Mouse (Mus musculus) kidney, embryonic 15.5 days (tissue): Measurements from ENCODE around the gene Arxes1. TPM values are rescaled to one million over a fixed set of nuclear protein-coding genes. Genes with fewer than 3 reads are reported as not detected.
"Not testable (repeated sequence)": the region's sequence is repeated elsewhere in the genome, so short reads cannot be mapped to it uniquely, and the experiment has no call there.

Experiments
- ATAC-seq: fragments of 200-750 bp; cut with Nextera tagmentation; replicated peaks from 2 replicates; pipeline ENCODE4 v1.8.0; 2017; ENCODE audit warnings: moderate TSS enrichment; ENCODE audit not compliant: low FRiP score
- H3K27ac ChIP-seq: fragments of 300-500 bp; sonication (generic); 2 replicates; pipeline ENCODE4 v1.5.1; 2015; ENCODE audit warnings: mild to moderate bottlenecking, inconsistent platforms
- H3K27me3 ChIP-seq: fragments of 300-500 bp; sonication (generic); 2 replicates; pipeline ENCODE4 v1.6.1; 2015; ENCODE audit warnings: inconsistent platforms
- H3K36me3 ChIP-seq: fragments of 300-500 bp; sonication (generic); 2 replicates; pipeline ENCODE4 v1.6.1; 2015; ENCODE audit warnings: inconsistent platforms
- H3K4me1 ChIP-seq: fragments of 300-500 bp; sonication (generic); 2 replicates; pipeline ENCODE4 v1.6.1; 2015; ENCODE audit warnings: inconsistent platforms
- H3K4me2 ChIP-seq: fragments of 300-500 bp; sonication (generic); 2 replicates; pipeline ENCODE4 v1.6.1; 2015; ENCODE audit warnings: moderate library complexity, mild to moderate bottlenecking, inconsistent platforms
- H3K4me3 ChIP-seq: fragments of 300-500 bp; sonication (generic); replicated peaks from 2 replicates; pipeline ENCODE4 v1.5.1; 2015; ENCODE audit warnings: mild to moderate bottlenecking, inconsistent platforms
- H3K9ac ChIP-seq: fragments of 300-500 bp; sonication (generic); 2 replicates; pipeline ENCODE4 v1.6.1; 2015; ENCODE audit warnings: mild to moderate bottlenecking, inconsistent platforms
- H3K9me3 ChIP-seq: fragments of 300-500 bp; sonication (generic); replicated peaks from 2 replicates; pipeline ENCODE4 v1.6.1; 2016; ENCODE audit warnings: inconsistent platforms
- WGBS: fragments of 180-500 bp; shearing (Covaris S2); methylation state at CpG from one replicate; pipeline ENCODE4 v1.1.7; 2015; ENCODE audit warnings: mixed read lengths; 5-methylcytosine and 5-hydroxymethylcytosine counted together
- polyA plus RNA-seq: library from polyadenylated mRNA; unstranded; fragments of >200 nt; fragmentation: Nextera tagmentation; extraction: Ambion mirVana; gene quantifications from 2 replicates; pipeline ENCODE4 v1.2.1, GENCODE M21; 2015

The Arxes1 gene
- 35.3 and 37.4 TPM in 2 replicates for polyA plus RNA-seq

DNA sequence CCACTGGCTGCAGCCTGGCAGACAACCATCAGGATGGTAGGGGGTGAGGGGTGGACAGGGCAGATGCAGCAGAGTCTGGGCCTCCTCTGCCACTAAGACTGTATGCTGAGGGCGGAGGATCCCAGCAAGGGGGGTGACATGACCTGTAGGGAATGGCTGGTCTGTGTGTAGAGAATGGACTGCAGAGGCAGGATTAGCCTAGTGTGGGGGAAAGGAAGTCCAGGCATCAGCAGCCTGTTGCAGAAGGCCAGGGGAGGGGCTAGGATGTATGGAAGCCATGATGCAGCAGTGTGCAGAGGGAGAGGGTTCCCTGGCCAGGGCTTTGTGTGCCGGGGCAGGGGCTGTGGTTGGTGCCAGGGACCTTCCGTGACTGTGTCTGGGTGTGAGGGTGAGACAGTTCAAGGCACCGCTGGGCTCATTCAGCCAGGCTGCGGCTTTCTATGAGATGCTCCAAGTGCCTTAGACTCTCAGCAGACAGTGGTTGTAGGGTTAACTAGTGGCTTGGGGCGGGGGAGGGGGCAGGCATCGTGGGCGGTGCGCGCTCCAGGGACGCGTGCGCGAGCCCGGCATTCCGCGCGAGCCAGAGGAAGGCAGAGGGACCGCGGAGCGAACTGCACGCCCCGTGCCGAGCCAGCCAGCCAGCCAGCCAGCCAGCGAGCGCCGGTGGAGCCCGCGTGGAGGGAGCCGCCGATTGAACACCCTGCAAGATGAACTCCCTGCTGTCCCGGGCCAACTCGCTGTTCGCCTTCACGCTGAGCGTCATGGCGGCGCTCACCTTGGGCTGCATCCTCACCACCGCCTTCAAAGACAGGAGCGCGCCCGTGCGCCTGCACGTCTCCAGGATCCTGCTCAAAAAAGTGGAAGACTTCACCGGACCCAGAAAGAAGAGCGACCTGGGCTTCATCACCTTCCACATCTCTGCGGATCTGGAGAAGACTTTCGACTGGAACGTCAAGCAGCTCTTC lies at the start of gene Arxes1:
TSS of gene Arxes1 (plus strand) at position 569 of the 965 bp plus-strand sequence.
- not testable (repeated sequence) for H3K27ac ChIP-seq, H3K36me3 ChIP-seq, H3K9me3 ChIP-seq, H3K4me1 ChIP-seq, H3K9ac ChIP-seq
- Histone ChIP-seq H3K27me3 (peaks cover 16% of the 10 kb centered on the region), H3K4me3 (peak within 1 kb of the TSS; percentile 27), H3K4me2 (peak within 1 kb of the TSS; percentile 46)
- peak; percentile 95 for ATAC-seq
- 35% methylated on average over 1 of the region's 49 CpGs for WGBS

DNA sequence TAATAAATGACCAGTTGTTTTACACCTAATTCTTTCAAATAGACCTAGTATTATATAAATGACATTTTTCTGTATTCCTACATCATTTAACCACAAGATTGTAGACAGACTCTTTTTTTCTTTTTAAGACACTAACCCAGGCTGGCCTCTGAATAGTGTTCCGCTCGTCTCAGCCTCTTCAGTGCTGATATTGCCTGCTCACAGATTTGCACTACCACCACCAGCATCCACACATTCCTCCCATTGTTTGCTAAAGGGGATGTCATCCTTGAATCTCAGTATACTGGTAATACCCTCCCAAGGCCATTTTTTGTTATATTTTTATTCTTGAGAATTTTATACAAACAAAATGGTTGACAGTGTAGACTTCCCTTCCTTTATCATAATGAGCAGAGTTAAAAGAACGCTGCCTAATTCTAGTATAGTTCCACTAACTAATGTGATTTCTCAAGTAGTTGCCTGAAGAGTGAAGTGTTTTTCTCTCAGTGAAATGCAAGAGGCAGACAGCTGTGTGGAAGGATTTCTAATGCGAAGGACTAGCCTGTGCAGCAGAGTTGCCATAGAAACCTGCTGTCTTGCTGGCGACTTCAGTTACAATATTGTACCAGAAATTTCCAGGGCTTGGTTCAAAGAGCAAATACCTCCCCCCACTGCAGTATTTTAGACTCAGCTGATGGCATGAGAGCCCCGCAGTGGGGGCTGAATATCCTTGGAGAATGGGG lies 48.5 kb upstream of the Arxes1 start:
- Histone ChIP-seq H3K27ac (no peak overlapping the region), H3K4me1 (no peaks in the 10 kb centered on the region), H3K4me3 (no peak overlapping the region), H3K9me3 (no peaks in the 10 kb centered on the region), H3K27me3 (0 out of 2 replicates have a peak, but pooled peaks cover 2% of the 10 kb centered on the region), H3K9ac (no peak overlapping the region), H3K36me3 (0 out of 2 replicates have a peak, but pooled peaks cover 3% of the 10 kb centered on the region), H3K4me2 (no peak overlapping the region)
- no peak for ATAC-seq
- 73% methylated on average over 6 of the region's 6 CpGs for WGBS

DNA sequence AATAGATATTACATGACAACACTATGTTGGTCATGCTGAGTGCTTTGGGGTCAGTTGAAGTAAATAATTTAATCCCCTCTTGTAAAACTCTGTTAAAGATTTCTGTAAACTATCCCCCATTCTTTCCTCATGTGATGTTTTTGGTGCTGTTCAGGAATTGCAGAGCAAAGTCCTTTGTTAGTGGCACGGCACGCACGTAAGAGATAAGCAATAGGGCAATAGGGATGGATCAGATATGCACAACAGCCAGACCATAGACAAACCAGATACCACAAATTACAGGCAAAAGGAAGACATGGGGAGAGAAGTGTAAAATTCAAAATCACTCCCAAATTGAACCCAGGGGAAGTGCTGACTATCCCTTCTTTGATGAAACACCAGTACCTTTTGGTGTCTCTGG lies 46.9 kb upstream of the Arxes1 start:
- no peaks in the 10 kb centered on the region for H3K9me3 ChIP-seq
- no peak overlapping the region for H3K4me3 ChIP-seq
- no peaks in the 10 kb centered on the region for H3K36me3 ChIP-seq
- no peaks in the 10 kb centered on the region for H3K4me1 ChIP-seq
- H3K4me2 ChIP-seq: no peak overlapping the region
- 0 out of 2 replicates have a peak, but pooled peaks cover 3% of the 10 kb centered on the region for H3K27me3 ChIP-seq
- ATAC-seq: no peak
- no peak overlapping the region for H3K9ac ChIP-seq
- H3K27ac ChIP-seq: no peak overlapping the region
- 89% methylated on average over 3 of the region's 3 CpGs for WGBS

DNA sequence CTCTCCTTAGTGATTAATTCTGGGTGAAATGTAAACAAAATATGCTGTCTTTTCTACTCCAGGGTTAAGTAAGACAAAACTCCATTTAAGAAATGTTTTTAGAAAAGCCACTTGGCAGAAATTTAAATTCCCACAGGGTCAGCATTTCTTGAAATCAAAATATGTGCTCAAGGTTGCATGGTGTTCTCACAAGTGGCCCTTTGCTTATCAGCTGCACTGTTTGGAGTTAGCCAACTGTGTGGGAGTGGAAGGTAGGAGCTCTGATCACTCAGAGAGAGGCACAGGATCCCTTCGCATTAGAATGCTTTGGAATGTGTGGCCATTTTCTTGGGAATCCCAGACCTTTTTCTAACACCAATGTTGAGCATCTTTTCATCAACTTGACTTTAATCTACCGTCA lies 42.5 kb upstream of the Arxes1 start:
- Histone ChIP-seq H3K4me2 (no peak overlapping the region), H3K9me3 (no peaks in the 10 kb centered on the region), H3K27ac (no peak overlapping the region), H3K36me3 (no peaks in the 10 kb centered on the region), H3K9ac (no peak overlapping the region), H3K27me3 (0 out of 2 replicates have a peak, but pooled peaks cover 3% of the 10 kb centered on the region), H3K4me1 (no peaks in the 10 kb centered on the region), H3K4me3 (no peak overlapping the region)
- 72% methylated on average over 2 of the region's 2 CpGs for WGBS
- ATAC-seq: no peak

DNA sequence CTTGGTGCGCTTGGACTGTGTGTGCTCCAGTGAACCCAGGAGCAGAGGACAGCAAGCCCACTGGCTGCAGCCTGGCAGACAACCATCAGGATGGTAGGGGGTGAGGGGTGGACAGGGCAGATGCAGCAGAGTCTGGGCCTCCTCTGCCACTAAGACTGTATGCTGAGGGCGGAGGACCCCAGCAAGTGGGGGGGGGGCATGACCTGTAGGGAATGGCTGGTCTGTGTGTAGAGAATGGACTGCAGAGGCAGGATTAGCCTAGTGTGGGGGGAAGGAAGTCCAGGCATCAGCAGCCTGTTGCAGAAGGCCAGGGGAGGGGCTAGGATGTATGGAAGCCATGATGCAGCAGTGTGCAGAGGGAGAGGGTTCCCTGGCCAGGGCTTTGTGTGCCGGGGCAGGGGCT lies 40.0 kb upstream of the Arxes1 start:
- H3K27me3 ChIP-seq, H3K4me2 ChIP-seq, H3K9me3 ChIP-seq, H3K36me3 ChIP-seq, H3K27ac ChIP-seq, H3K4me1 ChIP-seq, H3K9ac ChIP-seq, H3K4me3 ChIP-seq: not testable (repeated sequence)
- WGBS: 39% methylated on average over 2 of the region's 3 CpGs
- ATAC-seq: peak; percentile 95

DNA sequence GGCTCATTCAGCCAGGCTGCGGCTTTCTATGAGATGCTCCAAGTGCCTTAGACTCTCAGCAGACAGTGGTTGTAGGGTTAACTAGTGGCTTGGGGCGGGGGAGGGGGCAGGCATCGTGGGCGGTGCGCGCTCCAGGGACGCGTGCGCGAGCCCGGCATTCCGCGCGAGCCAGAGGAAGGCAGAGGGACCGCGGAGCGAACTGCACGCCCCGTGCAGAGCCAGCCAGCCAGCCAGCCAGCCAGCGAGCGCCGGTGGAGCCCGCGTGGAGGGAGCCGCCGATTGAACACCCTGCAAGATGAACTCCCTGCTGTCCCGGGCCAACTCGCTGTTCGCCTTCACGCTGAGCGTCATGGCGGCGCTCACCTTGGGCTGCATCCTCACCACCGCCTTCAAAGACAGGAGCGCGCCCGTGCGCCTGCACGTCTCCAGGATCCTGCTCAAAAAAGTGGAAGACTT lies 39.5 kb upstream of the Arxes1 start, which contains the start of gene Arxes2:
TSS of gene Arxes2 (plus strand) at position 161 of the 456 bp plus-strand sequence.
- not testable (repeated sequence) for H3K4me1 ChIP-seq, H3K36me3 ChIP-seq, H3K27ac ChIP-seq, H3K27me3 ChIP-seq, H3K9me3 ChIP-seq, H3K9ac ChIP-seq
- ATAC-seq: peak; percentile 97
- Histone ChIP-seq H3K4me3 (peak within 1 kb of the TSS; percentile 34), H3K4me2 (peak within 1 kb of the TSS; percentile 49)
- WGBS: 9% methylated on average over 10 of the region's 39 CpGs

DNA sequence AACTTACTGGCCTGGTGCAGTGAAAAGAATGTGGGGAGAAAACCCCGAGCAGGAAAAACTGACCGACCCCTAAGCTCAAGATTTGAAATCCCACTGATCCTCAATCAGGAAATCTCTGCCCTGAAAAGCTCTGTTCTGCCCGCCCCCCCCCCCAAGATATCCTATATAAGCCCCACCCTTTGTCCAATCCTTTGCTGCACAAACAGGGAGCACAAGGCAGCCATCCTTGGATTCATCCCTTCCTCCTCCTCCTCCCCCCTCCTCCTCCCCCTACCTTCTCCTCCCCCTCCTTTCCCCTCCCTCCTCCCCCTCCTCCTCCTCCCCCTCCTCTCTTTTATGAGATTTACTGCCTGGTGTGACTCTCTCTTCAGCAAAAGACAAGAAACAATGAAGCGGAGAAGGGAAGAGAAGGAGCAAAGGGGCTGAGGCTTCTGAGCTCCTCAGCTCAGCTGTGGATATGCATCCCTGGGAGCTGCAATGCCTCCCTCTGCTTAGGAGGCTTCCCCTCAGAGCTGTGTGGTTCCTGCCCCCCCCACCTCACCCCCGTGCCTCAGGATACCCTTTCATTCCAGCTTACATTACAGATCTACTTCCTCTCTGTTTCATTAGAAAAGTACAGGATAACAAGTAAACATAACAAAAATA lies 25.8 kb upstream of the Arxes1 start:
- H3K9ac ChIP-seq: no peak overlapping the region
- no peak overlapping the region for H3K4me3 ChIP-seq
- no peaks in the 10 kb centered on the region for H3K36me3 ChIP-seq
- ATAC-seq: no peak
- H3K4me1 ChIP-seq: no peaks in the 10 kb centered on the region
- H3K27ac ChIP-seq: no peak overlapping the region
- H3K9me3 ChIP-seq: no peaks in the 10 kb centered on the region
- H3K4me2 ChIP-seq: no peak overlapping the region
- H3K27me3 ChIP-seq: peaks cover 3% of the 10 kb centered on the region; the same call in 1 of the 2 replicates
- WGBS: 45% methylated on average over 4 of the region's 5 CpGs

DNA sequence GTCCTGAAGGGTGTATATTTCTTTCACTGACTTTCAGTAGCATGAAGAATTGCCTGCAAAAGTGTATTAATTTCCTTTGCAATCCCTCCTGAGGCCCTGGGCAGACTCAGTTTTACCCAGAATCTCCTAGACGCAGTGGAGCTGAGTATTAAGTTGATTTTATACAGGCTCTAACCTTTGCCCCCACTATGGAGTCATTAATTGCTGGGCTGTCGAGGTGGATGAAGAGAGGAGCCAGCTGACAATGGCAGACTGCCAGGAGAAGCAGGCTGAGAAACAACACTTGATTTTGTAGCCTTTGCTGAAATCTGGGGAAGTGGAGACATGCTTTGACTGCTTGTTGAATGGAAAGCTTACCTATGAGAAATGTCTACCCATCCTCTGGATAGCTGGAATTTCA lies 18.8 kb upstream of the Arxes1 start:
- Histone ChIP-seq H3K27me3 (no peaks in the 10 kb centered on the region), H3K9ac (no peak overlapping the region), H3K4me3 (no peak overlapping the region), H3K9me3 (no peaks in the 10 kb centered on the region), H3K4me1 (no peaks in the 10 kb centered on the region), H3K4me2 (no peak overlapping the region), H3K27ac (no peak overlapping the region), H3K36me3 (no peaks in the 10 kb centered on the region)
- WGBS: 18% methylated on average over 2 of the region's 2 CpGs
- ATAC-seq: peak; percentile 60

DNA sequence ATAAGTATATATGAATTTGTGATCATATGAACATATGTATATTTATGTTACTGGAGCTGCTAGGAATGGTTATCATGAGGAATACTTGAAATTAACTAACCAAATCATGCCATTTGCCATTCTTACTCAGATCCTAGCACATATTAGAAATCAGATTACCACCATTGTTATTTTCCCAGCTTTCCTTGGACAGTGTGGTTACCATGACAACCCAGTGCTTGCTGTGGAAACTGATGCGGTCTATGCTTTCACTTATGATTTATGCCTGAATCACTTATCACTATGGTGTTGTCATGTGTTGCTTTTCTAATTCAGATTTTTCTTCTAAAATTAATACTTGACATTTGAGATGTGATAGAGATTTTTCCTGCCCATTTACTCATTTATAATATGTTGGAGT lies 2.8 kb upstream of the Arxes1 start:
- WGBS: 73% methylated on average over 1 of the region's 1 CpGs
- Histone ChIP-seq H3K4me1 (no peaks in the 10 kb centered on the region), H3K27me3 (peaks cover 23% of the 10 kb centered on the region), H3K4me2 (no peak overlapping the region), H3K27ac (no peak overlapping the region), H3K4me3 (no peak overlapping the region), H3K36me3 (no peaks in the 10 kb centered on the region), H3K9ac (no peak overlapping the region), H3K9me3 (no peaks in the 10 kb centered on the region)
- no peak for ATAC-seq

DNA sequence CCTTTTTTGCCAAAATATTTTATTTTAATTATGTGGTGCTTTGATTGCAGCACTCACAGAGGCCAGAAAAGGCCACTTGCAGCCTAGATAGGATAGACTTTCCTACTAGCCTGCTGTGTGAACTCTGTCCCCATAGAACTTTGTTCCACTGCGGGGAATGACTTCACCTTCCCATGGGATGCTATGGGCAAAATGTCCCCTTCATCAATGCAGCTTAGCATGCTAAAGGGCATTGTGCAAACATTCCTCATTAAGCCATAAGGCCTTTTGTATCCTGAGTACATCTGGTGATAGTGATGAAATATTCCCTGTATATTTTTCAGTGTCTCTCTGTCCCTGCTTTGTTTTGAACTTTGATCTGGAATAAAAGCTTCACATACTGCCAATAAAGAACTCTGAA lies 10.6 kb downstream of the Arxes1 start:
- 93% methylated on average over 1 of the region's 1 CpGs for WGBS
- Histone ChIP-seq H3K4me1 (no peaks in the 10 kb centered on the region), H3K27ac (no peak overlapping the region), H3K9ac (no peak overlapping the region), H3K36me3 (no peaks in the 10 kb centered on the region), H3K9me3 (no peaks in the 10 kb centered on the region), H3K4me3 (no peak overlapping the region), H3K27me3 (peaks cover 30% of the 10 kb centered on the region; the same call in 1 of the 2 replicates), H3K4me2 (no peak overlapping the region)
- ATAC-seq: no peak

DNA sequence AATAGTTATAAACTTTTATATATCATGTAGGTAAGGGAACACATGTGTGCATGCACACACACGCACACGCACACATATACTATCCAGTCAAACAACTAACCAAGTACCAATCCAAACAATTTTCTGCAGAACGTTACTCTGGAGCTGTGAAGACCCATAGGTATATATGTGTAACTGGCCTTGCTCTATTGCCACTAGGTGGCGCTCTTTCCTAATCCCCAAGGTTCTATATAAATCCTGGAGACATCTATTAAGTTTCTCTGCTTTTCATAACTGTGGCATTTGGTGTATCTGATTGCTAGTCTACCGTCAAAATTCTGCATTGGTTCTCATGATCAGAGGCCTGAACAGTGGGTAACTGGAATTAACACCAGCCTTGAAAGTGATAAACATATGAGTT lies 14.4 kb downstream of the Arxes1 start:
- H3K4me3 ChIP-seq: no peak overlapping the region
- 17% methylated on average over 5 of the region's 5 CpGs for WGBS
- no peak overlapping the region for H3K27ac ChIP-seq
- H3K4me2 ChIP-seq: no peak overlapping the region
- no peaks in the 10 kb centered on the region for H3K36me3 ChIP-seq
- H3K9ac ChIP-seq: no peak overlapping the region
- no peaks in the 10 kb centered on the region for H3K4me1 ChIP-seq
- no peaks in the 10 kb centered on the region for H3K9me3 ChIP-seq
- no peak for ATAC-seq
- peaks cover 28% of the 10 kb centered on the region for H3K27me3 ChIP-seq

DNA sequence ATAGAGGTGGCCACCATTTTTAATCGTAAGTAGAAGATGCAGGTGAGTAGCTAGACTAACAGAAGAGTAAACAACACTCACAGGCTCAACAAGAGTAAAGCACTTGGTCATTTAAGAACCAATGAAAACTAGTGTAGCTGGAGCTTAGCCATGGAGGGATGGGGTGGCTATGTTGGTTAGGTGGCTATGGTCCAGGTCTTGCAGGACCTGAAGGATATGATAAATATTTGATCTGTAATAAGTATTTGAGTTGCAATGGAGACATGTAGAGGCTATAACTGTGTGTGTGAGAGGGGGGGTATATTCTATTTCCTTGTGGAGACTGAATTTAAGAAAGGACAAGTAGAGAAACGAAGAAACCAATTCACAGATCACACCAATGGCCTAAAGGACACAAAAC lies 18.1 kb downstream of the Arxes1 start:
- Histone ChIP-seq H3K9ac (no peak overlapping the region), H3K4me3 (no peak overlapping the region), H3K27ac (no peak overlapping the region), H3K4me2 (no peak overlapping the region), H3K36me3 (no peaks in the 10 kb centered on the region), H3K4me1 (no peaks in the 10 kb centered on the region), H3K9me3 (no peaks in the 10 kb centered on the region), H3K27me3 (peaks cover 25% of the 10 kb centered on the region)
- ATAC-seq: no peak
- 69% methylated on average over 2 of the region's 2 CpGs for WGBS
